Mouse (Mus musculus): Measurements from ENCODE around the gene Tmem131l. TPM values are rescaled to one million over a fixed set of nuclear protein-coding genes. Genes with fewer than 3 reads are reported as not detected.

Gene Tmem131l
- 21.6 and 22.4 TPM in 2 replicates for polyA plus RNA-seq (2015; fragmentation: Nextera tagmentation; extraction: Ambion mirVana)

GRCm38 (mm10) chr3:84039646-84040475, at the start of gene Tmem131l:
Gene Tmem131l, minus strand, starts transcription at chr3:84040175.
- WGBS, result under 1% methylated on average over 72 of the region's 100 CpGs
- H3K36me3 ChIP-seq (ENCODE audit: insufficient read depth, low read length), result no peaks in the 10 kb centered on the region
- no peaks in the 10 kb centered on the region for H3K27me3 ChIP-seq (ENCODE audit: insufficient read depth, low read length)
- H3K4me2 ChIP-seq (ENCODE audit: low read length), result peak within 1 kb of the TSS; percentile 96
- no peak for TF ChIP-seq CTCF (IDR thresholded peaks at IDR 0.05; ENCODE audit: low read depth)
- peaks cover 8% of the 10 kb centered on the region for H3K4me1 ChIP-seq (replicated peaks; ENCODE audit: insufficient read depth, low read length)
- H3K9me3 ChIP-seq (replicated peaks; ENCODE audit: low read length), result no peaks in the 10 kb centered on the region
- ATAC-seq (replicated peaks; ENCODE audit: low FRiP score, low read depth), result peak; percentile 91
- peak within 1 kb of the TSS; percentile 90 for H3K27ac ChIP-seq
- DNase-seq (ENCODE audit: low spot score), result peak; percentile 92
- peak within 1 kb of the TSS; percentile 87 for H3K9ac ChIP-seq (ENCODE audit: low read depth, low read length)
- H3K4me3 ChIP-seq (replicated peaks; ENCODE audit: low read depth, low read length), result peak within 1 kb of the TSS; percentile 93

GRCm38 (mm10) chr3:84086921-84087320, 46.9 kb upstream of the Tmem131l start:
- Histone ChIP-seq H3K9me3 (replicated peaks; ENCODE audit: low read length) (no peaks in the 10 kb centered on the region), H3K4me3 (replicated peaks; ENCODE audit: low read depth, low read length) (no peak overlapping the region), H3K36me3 (ENCODE audit: insufficient read depth, low read length) (no peaks in the 10 kb centered on the region), H3K27ac (no peak overlapping the region), H3K4me2 (ENCODE audit: low read length) (no peak overlapping the region), H3K9ac (ENCODE audit: low read depth, low read length) (no peak overlapping the region), H3K27me3 (ENCODE audit: insufficient read depth, low read length) (no peaks in the 10 kb centered on the region), H3K4me1 (replicated peaks; ENCODE audit: insufficient read depth, low read length) (0 out of 2 replicates have a peak, but pooled peaks cover 6% of the 10 kb centered on the region)
- ATAC-seq (replicated peaks; ENCODE audit: low FRiP score, low read depth) (no peak), DNase-seq (ENCODE audit: low spot score) (no peak)
- no peak for TF ChIP-seq CTCF (IDR thresholded peaks at IDR 0.05; ENCODE audit: low read depth)
- 71% methylated on average over 2 of the region's 2 CpGs for WGBS

- H3K4me1 ChIP-seq (replicated peaks; ENCODE audit: insufficient read depth, low read length), result 0 out of 2 replicates have a peak, but pooled peaks cover 6% of the 10 kb centered on the region
- no peak for TF ChIP-seq CTCF (IDR thresholded peaks at IDR 0.05; ENCODE audit: low read depth)
- H3K4me3 ChIP-seq (replicated peaks; ENCODE audit: low read depth, low read length), result no peak overlapping the region
- H3K27ac ChIP-seq, result no peak overlapping the region
- ATAC-seq (replicated peaks; ENCODE audit: low FRiP score, low read depth) (no peak), DNase-seq (ENCODE audit: low spot score) (no peak)
- no peak overlapping the region for H3K9ac ChIP-seq (ENCODE audit: low read depth, low read length)
- no peaks in the 10 kb centered on the region for H3K27me3 ChIP-seq (ENCODE audit: insufficient read depth, low read length)
- H3K4me2 ChIP-seq (ENCODE audit: low read length), result no peak overlapping the region
- no peaks in the 10 kb centered on the region for H3K36me3 ChIP-seq (ENCODE audit: insufficient read depth, low read length)
- no peaks in the 10 kb centered on the region for H3K9me3 ChIP-seq (replicated peaks; ENCODE audit: low read length)
- WGBS, result 78% methylated on average over 7 of the region's 7 CpGs
These were observed 46.4 kb upstream of the Tmem131l start for GRCm38 (mm10) chr3:84086337-84086736.

- WGBS, result 13% methylated on average over 9 of the region's 9 CpGs
- DNase-seq (ENCODE audit: low spot score), result peak; percentile 86
- Histone ChIP-seq H3K4me3 (replicated peaks; ENCODE audit: low read depth, low read length) (no peak overlapping the region), H3K4me1 (replicated peaks; ENCODE audit: insufficient read depth, low read length) (0 out of 2 replicates have a peak, but pooled peaks cover 6% of the 10 kb centered on the region), H3K27ac (no peak overlapping the region), H3K27me3 (ENCODE audit: insufficient read depth, low read length) (no peaks in the 10 kb centered on the region), H3K9me3 (replicated peaks; ENCODE audit: low read length) (no peaks in the 10 kb centered on the region), H3K36me3 (ENCODE audit: insufficient read depth, low read length) (no peaks in the 10 kb centered on the region), H3K9ac (ENCODE audit: low read depth, low read length) (no peak overlapping the region), H3K4me2 (ENCODE audit: low read length) (no peak overlapping the region)
- peak; percentile 72 for ATAC-seq (replicated peaks; ENCODE audit: low FRiP score, low read depth)
- no peak for TF ChIP-seq CTCF (IDR thresholded peaks at IDR 0.05; ENCODE audit: low read depth)
These were observed 45.5 kb upstream of the Tmem131l start for GRCm38 (mm10) chr3:84085429-84085828.

GRCm38 (mm10) chr3:84081208-84081722, 41.3 kb upstream of the Tmem131l start:
- Histone ChIP-seq H3K4me3 (replicated peaks; ENCODE audit: low read depth, low read length) (no peak overlapping the region), H3K4me2 (ENCODE audit: low read length) (no peak overlapping the region), H3K9ac (ENCODE audit: low read depth, low read length) (no peak overlapping the region), H3K36me3 (ENCODE audit: insufficient read depth, low read length) (no peaks in the 10 kb centered on the region), H3K27me3 (ENCODE audit: insufficient read depth, low read length) (no peaks in the 10 kb centered on the region), H3K4me1 (replicated peaks; ENCODE audit: insufficient read depth, low read length) (0 out of 2 replicates have a peak, but pooled peaks cover 6% of the 10 kb centered on the region), H3K27ac (no peak overlapping the region), H3K9me3 (replicated peaks; ENCODE audit: low read length) (no peaks in the 10 kb centered on the region)
- 80% methylated on average over 4 of the region's 4 CpGs for WGBS
- ATAC-seq (replicated peaks; ENCODE audit: low FRiP score, low read depth) (no peak), DNase-seq (ENCODE audit: low spot score) (peak; percentile 4)
- no peak for TF ChIP-seq CTCF (IDR thresholded peaks at IDR 0.05; ENCODE audit: low read depth)

GRCm38 (mm10) chr3:84080074-84080473, 40.1 kb upstream of the Tmem131l start:
- H3K4me3 ChIP-seq (replicated peaks; ENCODE audit: low read depth, low read length), result no peak overlapping the region
- TF ChIP-seq CTCF (IDR thresholded peaks at IDR 0.05; ENCODE audit: low read depth), result no peak
- H3K4me1 ChIP-seq (replicated peaks; ENCODE audit: insufficient read depth, low read length), result 0 out of 2 replicates have a peak, but pooled peaks cover 4% of the 10 kb centered on the region
- WGBS, result 82% methylated on average over 7 of the region's 7 CpGs
- H3K9me3 ChIP-seq (replicated peaks; ENCODE audit: low read length), result no peaks in the 10 kb centered on the region
- no peak overlapping the region for H3K9ac ChIP-seq (ENCODE audit: low read depth, low read length)
- no peak overlapping the region for H3K27ac ChIP-seq
- H3K27me3 ChIP-seq (ENCODE audit: insufficient read depth, low read length), result no peaks in the 10 kb centered on the region
- no peak overlapping the region for H3K4me2 ChIP-seq (ENCODE audit: low read length)
- no peaks in the 10 kb centered on the region for H3K36me3 ChIP-seq (ENCODE audit: insufficient read depth, low read length)
- no peak for ATAC-seq (replicated peaks; ENCODE audit: low FRiP score, low read depth)
- DNase-seq (ENCODE audit: low spot score), result no peak
